Mouse (Mus musculus) heart, embryonic 13.5 days (tissue): ENCODE data around the gene Ppp1r15a. TPM values are rescaled to one million over a fixed set of nuclear protein-coding genes. Genes with fewer than 3 reads are reported as not detected.
"Not testable (repeated sequence)": the region's sequence is repeated elsewhere in the genome, so short reads cannot be mapped to it uniquely, and the experiment has no call there.

Source experiments
- ATAC-seq: fragments of 200-750 bp; cut with Nextera tagmentation; 2 replicates; pipeline ENCODE4 v1.8.0; 2017; ENCODE audit warnings: moderate TSS enrichment; ENCODE audit not compliant: insufficient number of reproducible peaks, low FRiP score, low TSS enrichment; ENCODE audit errors: extremely low read depth
- H3K27ac ChIP-seq: fragments of 300-500 bp; sonication (generic); replicated peaks from 2 replicates; pipeline ENCODE4 v1.5.1; 2015; ENCODE audit warnings: moderate library complexity, mild to moderate bottlenecking, inconsistent platforms
- H3K27me3 ChIP-seq: fragments of 300-500 bp; sonication (generic); replicated peaks from 2 replicates; pipeline ENCODE4 v1.6.1; 2015; ENCODE audit warnings: mild to moderate bottlenecking, inconsistent platforms
- H3K36me3 ChIP-seq: fragments of 300-500 bp; sonication (generic); 2 replicates; pipeline ENCODE4 v1.6.1; 2015; ENCODE audit warnings: mild to moderate bottlenecking, inconsistent platforms
- H3K4me1 ChIP-seq: fragments of 300-500 bp; sonication (generic); 2 replicates; pipeline ENCODE4 v1.6.1; 2015; ENCODE audit warnings: inconsistent platforms
- H3K4me2 ChIP-seq: fragments of 300-500 bp; sonication (generic); 2 replicates; pipeline ENCODE4 v1.6.1; 2015; ENCODE audit warnings: inconsistent platforms, mild to moderate bottlenecking, moderate library complexity
- H3K4me3 ChIP-seq: fragments of 300-500 bp; sonication (generic); 2 replicates; pipeline ENCODE4 v1.5.1; 2015; ENCODE audit warnings: moderate library complexity, mild to moderate bottlenecking, inconsistent platforms
- H3K9ac ChIP-seq: fragments of 300-500 bp; sonication (generic); 2 replicates; pipeline ENCODE4 v1.6.1; 2015; ENCODE audit warnings: inconsistent platforms, mild to moderate bottlenecking, moderate library complexity
- H3K9me3 ChIP-seq: fragments of 300-500 bp; sonication (generic); 2 replicates; pipeline ENCODE4 v1.6.1; 2016; ENCODE audit warnings: inconsistent platforms
- WGBS: fragments of 180-500 bp; shearing (Covaris S2); methylation state at CpG from one replicate; pipeline ENCODE4 v1.1.7; 2015; ENCODE audit warnings: mixed read lengths; 5-methylcytosine and 5-hydroxymethylcytosine counted together
- polyA plus RNA-seq: library from polyadenylated mRNA; unstranded; fragments of >200 nt; fragmentation: Nextera tagmentation; extraction: Ambion mirVana; gene quantifications from 2 replicates; pipeline ENCODE4 v1.2.1, GENCODE M21; 2015

Ppp1r15a gene
- polyA plus RNA-seq, 1 experiment from 2014 or later: 49.6 TPM

DNA sequence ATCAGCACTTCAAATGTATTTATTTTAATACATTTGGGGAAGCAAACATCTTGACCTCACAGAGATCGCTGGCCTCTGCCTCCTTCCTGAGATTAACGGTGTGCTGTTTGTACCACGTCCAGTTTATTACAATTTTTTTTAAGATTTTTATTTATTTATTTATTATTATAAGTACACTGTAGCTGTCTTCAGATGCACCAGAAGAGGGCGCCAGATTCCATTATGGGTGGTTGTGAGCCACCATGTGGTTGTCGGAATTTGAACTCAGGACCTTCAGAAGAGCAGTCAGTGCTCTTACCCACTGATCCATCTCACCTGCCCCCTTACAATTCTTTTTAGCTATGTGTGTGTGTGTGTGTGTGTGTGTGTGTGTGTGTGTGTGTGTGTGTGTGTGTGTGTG is 9.2 kb downstream of the Ppp1r15a start:
- peaks cover 21% of the 10 kb centered on the region for H3K4me1 ChIP-seq
- 61% methylated on average over 5 of the region's 5 CpGs for WGBS

DNA sequence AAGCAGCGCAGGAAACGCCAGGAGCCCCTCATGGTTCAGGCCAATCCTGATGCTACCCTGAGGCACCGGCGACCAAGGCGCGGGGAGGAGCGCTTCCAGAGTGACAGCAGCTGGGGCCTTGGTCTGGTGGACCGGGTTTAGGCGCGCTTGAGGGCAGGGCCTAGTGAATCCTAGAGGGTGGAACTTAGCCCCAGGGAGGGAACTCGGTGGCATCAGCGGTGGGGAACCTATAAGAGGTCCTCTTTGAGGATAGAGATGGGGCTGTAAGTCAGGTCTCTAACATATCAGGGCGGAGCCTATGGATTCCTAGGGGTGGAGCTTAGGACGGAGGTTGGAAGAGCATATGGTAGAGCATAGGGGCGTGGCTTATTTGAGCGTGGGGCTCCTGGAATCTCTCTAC is 10.6 kb downstream of the Ppp1r15a start:
- H3K27ac ChIP-seq: peak overlapping the region; percentile 13
- H3K9me3 ChIP-seq: no peaks in the 10 kb centered on the region
- peak; percentile 65; the same call in 1 of the 2 replicates for ATAC-seq
- no peaks in the 10 kb centered on the region for H3K27me3 ChIP-seq
- H3K4me3 ChIP-seq: peak overlapping the region; percentile 24; the same call in 1 of the 2 replicates
- peak overlapping the region; percentile 52 for H3K4me2 ChIP-seq
- H3K9ac ChIP-seq: no peak overlapping the region; the same call in 1 of the 2 replicates
- H3K36me3 ChIP-seq: no peaks in the 10 kb centered on the region
- WGBS: 18% methylated on average over 16 of the region's 16 CpGs
- H3K4me1 ChIP-seq: peaks cover 16% of the 10 kb centered on the region

More for the DNA sequence above, 9.2 kb downstream of the Ppp1r15a start:
- not testable (repeated sequence) for H3K9me3 ChIP-seq, H3K36me3 ChIP-seq, H3K27me3 ChIP-seq, H3K4me3 ChIP-seq, H3K9ac ChIP-seq, H3K4me2 ChIP-seq, ATAC-seq, H3K27ac ChIP-seq

DNA sequence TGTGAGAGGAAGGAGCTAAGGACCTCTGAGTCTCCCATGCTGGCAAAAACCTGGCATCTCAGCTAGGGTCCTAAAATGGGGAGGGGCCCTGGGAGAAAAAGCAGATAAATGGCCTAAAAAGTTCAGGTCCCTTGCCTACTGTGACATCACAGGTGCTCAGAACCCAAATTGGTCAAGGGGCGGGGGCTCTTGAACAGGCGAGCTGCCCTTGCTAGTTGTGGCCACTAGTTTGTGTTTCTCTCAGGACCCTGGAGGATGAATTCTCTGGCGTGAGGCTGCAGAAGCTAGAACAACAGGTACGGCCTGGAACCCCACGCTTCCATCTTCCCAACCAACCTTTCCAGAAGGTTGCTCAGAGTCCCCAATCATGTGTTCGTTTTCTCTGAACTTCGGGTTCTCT is 11.7 kb downstream of the Ppp1r15a start:
- Histone ChIP-seq H3K27ac (no peak overlapping the region), H3K36me3 (no peaks in the 10 kb centered on the region), H3K9me3 (no peaks in the 10 kb centered on the region), H3K4me3 (no peak overlapping the region), H3K9ac (no peak overlapping the region), H3K4me2 (no peak overlapping the region), H3K27me3 (no peaks in the 10 kb centered on the region), H3K4me1 (peaks cover 18% of the 10 kb centered on the region)
- no peak for ATAC-seq
- WGBS: 84% methylated on average over 7 of the region's 7 CpGs

DNA sequence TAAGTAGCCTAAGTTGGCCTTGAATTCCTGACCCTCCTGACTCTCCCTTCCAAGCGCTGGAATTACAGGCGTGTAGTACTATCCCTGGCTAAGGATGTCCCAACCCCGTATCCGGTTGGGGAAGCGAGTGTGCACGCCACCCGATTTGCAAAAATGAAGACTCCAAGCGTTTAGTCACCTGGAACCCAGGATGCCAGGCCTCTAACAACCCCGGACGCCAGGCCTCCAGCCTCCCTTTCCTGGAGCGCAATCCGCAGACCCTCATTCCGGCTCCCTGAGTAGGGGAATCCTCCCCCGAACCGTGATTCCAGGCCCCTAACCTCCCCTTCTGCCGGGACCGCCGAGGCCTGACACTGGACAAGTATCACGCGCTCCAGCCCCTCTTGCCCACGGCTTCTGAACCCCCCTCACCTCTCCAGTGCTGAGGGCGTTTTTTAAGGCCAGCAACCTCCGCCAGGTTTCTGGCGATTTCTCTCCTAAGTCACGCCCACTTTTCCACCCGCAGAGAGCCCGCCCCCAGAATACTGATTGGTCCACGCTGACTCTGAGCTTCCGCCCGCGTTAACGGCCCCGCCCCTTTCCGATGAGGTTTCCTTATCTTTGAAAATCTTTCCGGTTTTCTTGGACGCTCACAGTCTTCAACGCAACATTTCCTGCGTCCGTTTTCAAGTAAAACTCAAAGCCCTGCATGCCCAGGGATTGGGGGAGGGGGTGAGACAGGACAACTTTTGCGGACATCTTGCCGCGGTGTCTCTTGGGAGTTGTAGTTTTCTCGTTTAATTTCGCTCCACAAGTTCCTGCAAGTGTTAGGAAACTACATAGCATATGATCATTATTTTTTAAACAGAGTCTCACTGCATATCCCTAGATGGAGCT is 15.9 kb downstream of the Ppp1r15a start, which contains the start of gene Nucb1:
Gene Nucb1, minus strand, starts transcription at position 495 of the 876 bp plus-strand sequence.
- Histone ChIP-seq H3K27me3 (no peaks in the 10 kb centered on the region), H3K4me3 (peak within 1 kb of the TSS; percentile 90), H3K9ac (peak within 1 kb of the TSS; percentile 95), H3K4me2 (peak within 1 kb of the TSS; percentile 96), H3K9me3 (no peaks in the 10 kb centered on the region), H3K36me3 (peaks cover 29% of the 10 kb centered on the region), H3K4me1 (peaks cover 19% of the 10 kb centered on the region), H3K27ac (peak within 1 kb of the TSS; percentile 90)
- under 1% methylated on average over 44 of the region's 44 CpGs for WGBS
- ATAC-seq: peak; percentile 76

DNA sequence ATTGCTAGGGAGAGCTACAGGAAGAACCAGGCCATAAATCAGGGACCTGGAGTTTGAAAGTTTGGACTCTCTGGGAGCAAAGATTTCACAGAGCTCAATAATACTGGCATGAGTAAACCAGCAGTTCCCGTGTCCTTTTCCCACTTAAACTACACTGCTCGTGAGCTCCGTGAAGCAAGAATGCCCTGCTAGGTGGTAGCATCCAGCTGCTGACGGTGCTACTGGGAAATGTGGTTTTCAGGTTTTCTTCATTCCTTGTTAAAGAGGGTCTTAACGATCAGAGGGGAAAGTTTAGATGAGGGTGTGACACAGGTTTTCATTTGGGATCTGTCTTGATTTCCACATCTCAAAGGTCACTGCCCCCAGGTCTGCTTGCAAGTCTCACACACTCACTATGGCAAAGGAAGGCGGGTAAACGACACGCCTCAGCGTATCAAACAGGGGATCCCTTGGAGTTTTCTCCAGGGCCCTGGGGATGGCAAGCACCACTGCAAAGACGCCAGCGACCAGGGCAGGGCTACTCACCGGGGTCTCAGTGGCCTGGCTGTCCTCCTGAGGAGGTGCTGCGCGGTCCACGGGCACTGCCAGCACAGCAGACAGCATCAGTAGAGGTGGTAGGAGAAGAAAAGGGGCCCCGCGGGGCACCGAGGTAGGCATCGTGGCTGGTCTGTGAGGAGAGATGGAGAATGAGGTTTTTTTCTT is 16.7 kb downstream of the Ppp1r15a start:
- Histone ChIP-seq H3K9ac (peak overlapping the region; percentile 95), H3K27me3 (no peaks in the 10 kb centered on the region), H3K4me2 (peak overlapping the region; percentile 96), H3K4me1 (peaks cover 18% of the 10 kb centered on the region), H3K9me3 (no peaks in the 10 kb centered on the region), H3K36me3 (peaks cover 35% of the 10 kb centered on the region), H3K27ac (peak overlapping the region; percentile 90), H3K4me3 (peak overlapping the region; percentile 90)
- 29% methylated on average over 19 of the region's 19 CpGs for WGBS
- ATAC-seq: no peak

DNA sequence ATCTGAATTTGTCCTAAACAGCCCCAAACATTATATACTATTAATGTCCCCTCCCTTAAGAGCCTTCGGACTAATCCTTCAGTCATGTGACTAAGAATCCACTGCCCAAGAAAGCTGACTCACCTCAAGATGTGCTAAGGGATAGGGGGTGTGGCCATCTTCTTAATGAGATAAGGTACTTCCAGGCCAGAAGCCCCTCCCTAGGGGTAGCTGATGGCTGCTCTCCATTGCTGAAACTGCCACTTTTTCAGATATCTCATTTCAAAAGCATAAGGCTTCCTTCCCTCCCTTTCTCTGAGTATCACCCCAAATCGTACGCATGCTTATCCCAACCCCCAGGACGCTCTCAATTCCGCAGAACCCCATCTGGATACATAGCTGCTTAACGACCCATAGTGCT is 17.5 kb downstream of the Ppp1r15a start:
- Histone ChIP-seq H3K9me3 (no peaks in the 10 kb centered on the region), H3K4me3 (peak overlapping the region; percentile 90), H3K36me3 (peaks cover 41% of the 10 kb centered on the region), H3K9ac (peak overlapping the region; percentile 95), H3K4me1 (peaks cover 18% of the 10 kb centered on the region), H3K27ac (peak overlapping the region; percentile 90), H3K27me3 (no peaks in the 10 kb centered on the region), H3K4me2 (peak overlapping the region; percentile 96)
- 73% methylated on average over 6 of the region's 6 CpGs for WGBS
- ATAC-seq: peak; percentile 57; the same call in 1 of the 2 replicates

DNA sequence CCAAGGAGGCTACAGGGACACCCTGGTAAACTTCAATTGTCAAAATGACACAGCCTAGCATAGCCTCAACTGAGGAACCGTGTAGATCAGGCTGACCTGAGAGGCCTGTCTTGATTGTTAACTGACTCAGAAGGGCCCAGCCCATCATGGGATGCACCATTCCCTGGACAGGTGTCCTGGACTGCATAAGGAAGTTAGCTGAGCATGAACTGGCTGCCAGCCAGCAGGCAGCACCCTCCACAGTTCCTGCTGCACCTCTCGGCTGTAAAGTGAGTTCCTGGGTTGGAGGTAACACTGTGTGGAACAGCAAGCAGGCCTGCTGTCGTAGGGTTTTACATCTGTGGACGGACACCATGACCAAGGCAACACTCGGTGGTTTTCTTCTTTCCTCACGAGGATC is 18.5 kb downstream of the Ppp1r15a start:
- ATAC-seq: no peak
- Histone ChIP-seq H3K27ac (no peak overlapping the region), H3K9me3 (no peaks in the 10 kb centered on the region), H3K4me1 (peaks cover 18% of the 10 kb centered on the region), H3K4me3 (no peak overlapping the region), H3K4me2 (peak overlapping the region; percentile 96; the same call in 1 of the 2 replicates), H3K36me3 (peaks cover 49% of the 10 kb centered on the region), H3K9ac (no peak overlapping the region), H3K27me3 (no peaks in the 10 kb centered on the region)
- WGBS: 86% methylated on average over 6 of the region's 6 CpGs

DNA sequence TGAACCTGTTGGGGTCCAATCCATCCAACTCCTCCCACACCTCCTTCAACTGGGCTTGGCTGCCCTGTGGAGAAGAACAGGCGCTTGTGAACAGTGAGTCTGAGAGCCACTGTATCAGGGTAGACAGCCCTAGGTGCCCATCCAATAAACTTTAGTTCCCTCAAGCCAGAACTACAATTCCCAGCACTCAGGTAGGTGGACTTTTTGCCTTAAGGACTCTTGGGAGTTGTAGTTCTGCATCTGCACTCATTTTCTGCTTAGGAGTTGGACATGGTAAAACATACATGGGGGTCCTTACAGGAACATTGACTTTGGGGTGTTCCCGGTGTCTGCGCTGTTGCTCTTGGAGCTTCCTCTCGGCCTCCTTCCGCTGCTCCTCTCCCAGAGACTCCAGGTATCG is 27.6 kb downstream of the Ppp1r15a start:
- H3K36me3 ChIP-seq: peaks cover 97% of the 10 kb centered on the region
- no peak overlapping the region for H3K9ac ChIP-seq
- no peak overlapping the region for H3K4me2 ChIP-seq
- H3K4me1 ChIP-seq: peaks cover 5% of the 10 kb centered on the region
- H3K27ac ChIP-seq: no peak overlapping the region
- ATAC-seq: no peak
- H3K27me3 ChIP-seq: no peaks in the 10 kb centered on the region
- 92% methylated on average over 6 of the region's 6 CpGs for WGBS
- no peak overlapping the region for H3K4me3 ChIP-seq
- no peaks in the 10 kb centered on the region for H3K9me3 ChIP-seq

DNA sequence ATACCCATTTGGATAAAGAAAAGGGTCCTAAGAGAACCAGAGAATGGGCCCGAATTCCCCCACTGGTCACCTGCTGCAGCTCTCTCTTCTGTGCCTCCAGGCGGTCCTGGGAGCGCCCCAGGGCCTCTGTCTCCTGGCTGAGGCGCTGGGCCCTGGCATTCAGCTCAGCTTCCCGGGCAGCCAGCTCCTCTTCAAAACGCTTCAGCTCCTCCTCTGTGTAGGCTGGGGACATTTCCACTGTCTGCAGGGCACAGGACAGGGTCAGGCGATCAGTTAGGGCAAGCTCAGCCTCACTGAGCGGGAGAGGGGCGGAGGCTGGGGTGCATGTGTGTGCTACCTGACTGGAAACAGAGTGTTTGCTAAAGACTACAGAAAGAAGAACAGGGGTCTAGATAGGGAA is 31.5 kb downstream of the Ppp1r15a start:
- Histone ChIP-seq H3K4me3 (no peak overlapping the region), H3K27ac (no peak overlapping the region), H3K27me3 (no peaks in the 10 kb centered on the region), H3K9ac (no peak overlapping the region), H3K4me1 (peaks cover 15% of the 10 kb centered on the region), H3K36me3 (peaks cover 76% of the 10 kb centered on the region), H3K9me3 (no peaks in the 10 kb centered on the region), H3K4me2 (no peak overlapping the region)
- ATAC-seq: no peak
- WGBS: 82% methylated on average over 9 of the region's 9 CpGs

DNA sequence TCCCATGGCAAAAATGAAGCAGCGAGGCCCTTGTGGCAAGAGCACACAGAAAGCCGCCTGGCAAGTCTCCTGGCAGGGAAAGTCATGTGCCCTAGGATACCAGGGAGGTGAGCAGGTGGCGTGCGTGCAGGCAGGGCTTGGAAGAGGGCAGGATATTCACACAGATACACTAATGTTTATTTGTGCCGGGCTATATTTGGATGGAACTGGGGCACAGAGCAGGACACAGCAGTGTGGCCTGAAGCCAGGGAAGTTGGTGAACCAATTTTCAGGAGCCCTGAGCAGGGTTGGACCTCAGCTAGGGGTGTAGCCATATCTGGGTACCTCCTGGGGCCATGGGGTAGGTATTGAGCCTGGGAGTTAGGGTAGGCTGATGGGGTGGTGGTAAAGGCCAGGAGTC is 33.1 kb downstream of the Ppp1r15a start:
- ATAC-seq: no peak
- H3K9ac ChIP-seq: no peak overlapping the region
- peaks cover 60% of the 10 kb centered on the region for H3K36me3 ChIP-seq
- no peak overlapping the region for H3K4me3 ChIP-seq
- H3K9me3 ChIP-seq: no peaks in the 10 kb centered on the region
- 87% methylated on average over 5 of the region's 5 CpGs for WGBS
- H3K4me1 ChIP-seq: peaks cover 28% of the 10 kb centered on the region
- H3K27me3 ChIP-seq: no peaks in the 10 kb centered on the region
- H3K27ac ChIP-seq: no peak overlapping the region
- H3K4me2 ChIP-seq: no peak overlapping the region

DNA sequence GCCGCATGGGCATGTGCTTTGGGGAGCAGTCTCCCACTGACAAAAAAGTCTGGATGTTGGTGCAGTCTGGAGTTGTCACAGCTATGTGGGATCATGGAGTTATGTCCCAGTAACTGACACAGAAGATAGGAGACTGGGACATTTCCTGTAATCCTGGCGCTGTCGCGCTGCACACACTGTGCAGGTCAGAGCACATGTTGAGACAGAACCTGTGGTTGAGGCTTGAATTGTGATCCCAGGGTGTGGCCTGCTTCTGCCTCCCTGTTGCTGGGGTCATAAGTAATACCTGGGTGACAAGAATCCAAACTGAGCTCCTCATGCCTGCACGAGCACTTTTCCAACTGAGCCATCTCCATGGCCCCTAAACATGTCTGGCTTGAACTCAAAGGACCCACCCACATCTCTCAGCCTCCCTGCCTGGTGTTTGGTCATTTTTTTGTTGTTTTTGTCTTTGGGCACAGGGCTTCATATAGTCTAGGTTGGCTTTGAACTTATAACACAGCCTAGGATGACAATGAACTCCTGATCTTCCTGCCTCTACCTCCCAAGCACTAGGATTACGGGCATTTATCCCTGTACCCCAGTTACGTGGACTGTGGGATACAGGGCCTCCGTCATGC is 33.7 kb downstream of the Ppp1r15a start:
- WGBS: 93% methylated on average over 8 of the region's 8 CpGs
- Histone ChIP-seq H3K27me3 (no peaks in the 10 kb centered on the region), H3K4me2 (no peak overlapping the region), H3K4me1 (peaks cover 29% of the 10 kb centered on the region), H3K36me3 (peaks cover 54% of the 10 kb centered on the region), H3K4me3 (no peak overlapping the region), H3K27ac (no peak overlapping the region), H3K9ac (no peak overlapping the region), H3K9me3 (no peaks in the 10 kb centered on the region)
- no peak for ATAC-seq
